Mouse (Mus musculus): Measurements from ENCODE around the gene Dennd1a. TPM values are rescaled to one million over a fixed set of nuclear protein-coding genes. Genes with fewer than 3 reads are reported as not detected.

Dennd1a gene
- total RNA-seq, 2 experiments from 2014 or later, result 74.5 to 76.5 TPM

DNA sequence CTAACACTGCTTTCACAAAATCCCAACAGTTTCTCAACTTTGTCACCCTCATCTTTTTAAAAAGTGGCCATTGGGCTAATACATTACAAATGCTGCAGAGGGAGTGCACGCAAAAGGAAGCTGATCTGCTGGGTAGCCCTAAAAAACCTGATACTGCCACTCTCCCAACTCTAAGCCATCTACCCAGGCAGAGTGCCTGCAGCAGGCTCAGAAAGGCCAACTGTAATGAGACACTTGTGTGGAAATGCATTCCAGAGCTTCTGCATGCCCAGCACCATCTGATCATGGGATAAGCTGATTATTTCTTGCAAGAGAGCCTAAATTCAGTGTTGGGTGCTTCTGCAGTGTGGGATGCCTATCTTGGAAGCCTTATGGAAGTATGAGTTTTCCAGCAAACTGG, 49.6 kb downstream of the Dennd1a start:
- no peak for DNase-seq (ENCODE audit: low spot score in 2 of 2)
- intact Hi-C loops (cut with DNase I), result no loop called here

DNA sequence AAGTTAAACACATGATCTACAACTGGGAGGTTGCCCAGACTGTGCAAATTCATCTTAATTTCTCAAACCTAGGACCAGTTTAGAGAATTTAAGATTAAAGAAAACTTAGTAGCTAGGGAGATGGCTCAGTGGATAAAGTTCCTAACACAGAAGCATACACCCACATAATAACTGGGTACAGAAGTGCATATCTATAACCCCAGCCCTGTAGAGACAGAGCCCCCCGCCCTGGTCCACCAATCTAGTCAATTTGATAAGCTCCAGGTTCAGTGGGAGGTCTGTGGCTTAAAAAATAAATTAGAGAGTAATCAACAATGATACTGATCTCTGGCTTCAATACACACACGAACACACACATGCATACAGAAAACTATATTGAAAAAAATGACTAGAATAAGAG, 51.6 kb downstream of the Dennd1a start:
- DNase-seq (ENCODE audit: low spot score in 2 of 2), result no peak
- intact Hi-C loops (cut with DNase I), result no loop called here

DNA sequence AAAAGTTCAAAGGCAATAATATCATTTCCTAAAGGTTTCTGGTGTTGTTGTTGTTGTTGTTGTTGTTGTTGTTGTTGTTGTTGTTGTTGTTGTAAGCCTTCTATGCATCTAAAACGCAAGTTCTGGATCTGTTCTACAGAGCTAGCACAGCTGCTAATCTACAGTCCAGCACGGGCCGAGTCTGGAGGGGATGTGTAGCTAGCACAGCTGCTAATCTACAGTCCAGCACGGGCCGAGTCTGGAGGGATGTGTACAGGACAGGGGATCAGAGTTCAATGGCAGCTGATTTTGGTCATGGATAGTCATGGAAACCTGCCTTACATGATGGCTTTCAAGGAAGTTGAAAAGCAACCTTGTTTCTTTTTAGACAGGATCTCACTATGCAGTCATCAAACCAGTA, 57.3 kb downstream of the Dennd1a start:
- intact Hi-C loops (cut with DNase I), result no loop called here
- no peak for DNase-seq (ENCODE audit: low spot score in 2 of 2)

DNA sequence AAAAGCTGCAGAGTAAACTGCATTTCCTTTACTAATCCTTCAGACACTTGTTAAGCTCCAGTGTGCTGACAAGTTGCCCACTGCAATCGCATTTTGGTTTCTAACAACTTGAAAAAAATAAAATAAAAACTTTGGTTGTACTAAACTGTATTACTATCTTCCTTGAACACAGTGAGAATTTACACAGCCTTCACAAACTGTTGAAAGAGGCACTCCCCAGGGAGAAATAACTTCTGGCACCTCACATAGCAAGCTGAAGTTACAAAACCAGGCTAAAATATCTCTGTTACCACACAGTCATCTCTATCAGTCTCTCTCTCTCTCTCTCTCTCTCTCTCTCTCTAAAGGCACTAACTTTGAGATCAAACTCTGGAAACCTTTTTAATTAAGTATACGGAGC, 63.4 kb downstream of the Dennd1a start:
- intact Hi-C loops (cut with DNase I), result no loop called here
- no peak for DNase-seq (ENCODE audit: low spot score in 2 of 2)

DNA sequence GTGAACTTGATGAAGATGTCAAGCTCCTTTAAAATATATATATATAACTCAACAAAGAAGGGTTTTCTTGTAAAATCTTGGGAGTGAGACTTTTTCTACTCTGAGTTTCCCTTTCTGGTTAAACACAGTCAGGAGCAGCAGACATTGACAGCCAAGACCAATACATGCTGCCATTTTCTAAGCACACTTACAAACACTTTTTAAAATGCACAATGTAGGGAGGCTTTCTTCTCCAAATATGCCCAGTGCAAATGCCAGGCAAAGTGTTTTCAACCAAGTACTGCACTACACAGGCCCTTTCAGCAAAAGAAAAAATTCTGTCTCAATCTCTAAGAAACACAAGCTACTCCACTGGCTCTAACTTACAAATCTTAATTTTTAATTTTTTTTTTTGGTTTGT, 65.7 kb downstream of the Dennd1a start:
- intact Hi-C loops (cut with DNase I), result no loop called here
- DNase-seq (ENCODE audit: low spot score in 2 of 2), result no peak

DNA sequence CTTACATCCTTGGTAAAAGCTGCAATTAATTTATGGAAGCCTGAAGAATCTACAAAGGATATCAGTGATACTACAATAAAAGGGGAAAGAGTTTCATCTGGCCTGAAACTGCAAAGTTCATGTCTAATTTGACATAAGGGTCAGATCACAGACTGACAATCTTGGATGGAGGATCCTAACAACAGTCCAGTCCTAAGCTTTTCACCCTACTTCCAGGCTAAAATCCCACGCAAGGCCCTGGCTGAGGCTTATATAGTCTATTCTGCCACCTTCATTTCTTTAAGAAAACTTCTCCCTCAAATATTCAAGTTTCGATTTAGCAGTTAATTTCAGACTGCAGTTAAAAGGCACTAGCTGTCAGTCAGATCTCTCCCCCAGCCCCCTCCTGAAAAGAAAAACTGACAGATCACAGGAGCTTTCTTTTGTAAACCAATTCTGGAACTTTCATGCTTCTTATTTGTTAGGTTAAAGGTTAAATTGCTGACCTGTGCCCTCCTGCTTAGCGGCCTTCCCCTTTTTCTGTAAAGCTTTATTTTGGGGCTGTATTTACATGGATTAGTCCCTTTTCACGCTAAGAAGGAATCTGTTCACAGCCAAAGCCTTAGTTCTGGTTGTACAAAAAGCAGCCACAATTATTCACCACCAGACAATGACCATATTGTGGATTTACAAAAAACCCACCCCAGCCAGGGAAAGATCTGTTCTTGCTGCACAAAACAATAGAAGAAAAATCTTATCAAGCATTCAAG, 66.3 kb downstream of the Dennd1a start:
- intact Hi-C loops (cut with DNase I), result no loop called here
- no peak for DNase-seq (ENCODE audit: low spot score in 2 of 2)

DNA sequence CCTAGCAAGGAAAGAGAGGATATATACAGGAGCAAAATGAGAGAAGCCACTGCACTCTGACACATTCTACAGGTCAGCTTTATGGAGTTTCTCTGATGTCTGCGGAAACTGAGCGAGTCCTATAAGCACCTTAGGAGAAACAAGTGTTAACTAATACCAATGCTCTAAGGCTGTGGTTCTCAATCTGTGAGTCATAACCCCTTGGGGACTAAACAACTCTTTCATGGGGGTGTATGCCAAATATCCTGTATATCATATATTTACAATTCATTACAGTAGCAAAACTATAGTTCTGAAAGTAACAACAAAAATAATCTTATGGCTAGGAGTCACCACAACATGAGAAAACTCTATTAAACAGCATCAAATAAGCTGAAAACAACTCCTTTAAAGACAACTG, 67.5 kb downstream of the Dennd1a start:
- intact Hi-C loops (cut with DNase I), result no loop called here
- DNase-seq (ENCODE audit: low spot score in 2 of 2), result no peak

DNA sequence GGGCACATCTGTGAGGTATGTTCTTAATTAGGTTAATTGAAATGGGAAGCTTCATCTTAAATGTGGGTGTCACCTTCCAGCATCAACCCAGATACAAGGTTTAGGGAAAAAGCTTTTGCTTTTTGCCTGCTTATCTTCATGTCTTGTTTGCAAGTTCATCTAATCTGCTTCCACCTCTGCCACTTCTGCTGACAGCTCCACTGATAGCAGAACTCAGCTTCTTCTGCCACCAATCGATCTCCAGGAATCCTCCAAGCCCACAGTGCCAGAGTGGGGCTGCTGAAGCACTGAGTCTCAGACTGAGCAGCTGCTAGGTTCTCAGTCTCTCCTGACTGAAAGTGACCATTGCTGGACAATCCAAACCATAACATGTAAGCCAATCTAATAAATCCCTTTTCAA, 74.1 kb downstream of the Dennd1a start:
- no peak for DNase-seq (ENCODE audit: low spot score in 2 of 2)
- intact Hi-C loops (cut with DNase I), result no loop called here

DNA sequence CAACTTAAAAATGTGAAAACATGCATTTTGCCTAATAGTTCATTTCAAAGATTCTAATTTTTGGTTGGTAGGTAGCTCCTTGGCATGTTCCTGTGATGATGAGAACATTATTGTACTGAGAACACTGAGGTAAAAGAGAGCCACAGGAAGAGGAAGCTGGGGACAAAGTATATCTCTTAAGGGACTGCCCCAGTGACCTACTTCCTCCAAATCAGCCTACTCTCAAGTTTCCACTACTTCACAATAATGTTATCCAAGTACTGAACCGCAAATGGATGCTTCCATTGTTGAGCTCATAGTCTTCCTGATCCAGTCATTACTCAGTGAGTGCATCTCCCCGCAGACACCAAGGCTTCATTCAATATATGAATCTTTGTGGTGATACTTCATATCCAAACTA, 75.8 kb downstream of the Dennd1a start:
- intact Hi-C loops (cut with DNase I), result no loop called here
- no peak for DNase-seq (ENCODE audit: low spot score in 2 of 2)

DNA sequence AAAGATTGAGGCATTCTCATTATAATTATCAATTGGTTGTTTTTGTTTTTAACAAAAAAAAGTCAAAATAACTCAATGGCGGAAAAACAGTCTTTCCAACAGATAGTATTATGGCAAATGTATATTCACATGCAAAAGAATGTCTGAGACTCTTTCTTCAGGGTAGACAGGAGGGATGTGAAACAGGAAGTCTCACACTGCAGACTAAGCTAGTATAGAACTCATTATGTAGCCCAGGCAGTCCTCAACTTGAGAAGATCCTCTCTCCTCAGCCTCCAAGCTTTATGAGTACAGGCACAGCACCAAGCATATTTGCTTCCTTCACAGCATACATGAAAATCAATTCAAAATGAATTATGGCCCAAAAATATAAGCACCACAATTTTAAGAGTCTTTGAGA, 79.4 kb downstream of the Dennd1a start:
- intact Hi-C loops (cut with DNase I), result no loop called here
- no peak for DNase-seq (ENCODE audit: low spot score in 2 of 2)

DNA sequence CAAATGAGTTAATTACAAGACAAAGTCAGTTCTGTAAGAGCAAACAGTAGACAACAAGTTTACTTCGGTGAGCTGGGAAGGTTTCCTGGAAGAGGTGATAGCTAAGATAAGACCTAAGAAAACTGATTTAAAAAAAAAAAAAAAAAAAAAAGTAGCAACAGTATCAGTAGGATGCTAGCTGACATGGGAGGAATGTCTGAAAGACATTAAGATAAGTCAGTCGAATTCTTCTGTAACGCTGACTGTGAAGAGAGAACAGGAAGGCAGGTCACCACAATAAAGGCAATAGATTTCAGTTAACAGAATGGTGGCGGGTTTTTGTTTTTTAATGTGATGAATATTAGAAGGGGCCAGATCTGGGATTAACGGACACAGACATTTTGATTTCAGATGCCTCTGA, 81.9 kb downstream of the Dennd1a start:
- no peak for DNase-seq (ENCODE audit: low spot score in 2 of 2)
- intact Hi-C loops (cut with DNase I), result no loop called here

DNA sequence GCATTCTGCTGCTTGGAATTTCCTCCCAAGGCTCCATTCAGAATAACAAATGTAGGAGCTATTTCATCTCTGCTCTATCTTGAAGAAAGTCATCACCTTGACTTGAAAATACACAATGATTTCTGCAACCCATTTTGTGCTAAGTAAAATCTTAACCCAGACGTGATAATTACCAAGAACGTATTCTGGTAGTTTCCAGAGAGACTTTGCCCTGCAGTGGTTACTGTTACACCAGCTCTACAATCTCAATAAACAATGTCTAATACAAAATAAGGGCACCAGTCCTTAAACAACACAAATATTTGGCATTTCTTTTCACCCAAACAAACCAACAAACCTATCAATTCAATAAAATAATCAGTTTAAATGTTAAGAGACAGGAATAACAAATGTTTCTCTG, 82.5 kb downstream of the Dennd1a start:
- DNase-seq (ENCODE audit: low spot score in 2 of 2), result no peak
- intact Hi-C loops (cut with DNase I), result no loop called here

DNA sequence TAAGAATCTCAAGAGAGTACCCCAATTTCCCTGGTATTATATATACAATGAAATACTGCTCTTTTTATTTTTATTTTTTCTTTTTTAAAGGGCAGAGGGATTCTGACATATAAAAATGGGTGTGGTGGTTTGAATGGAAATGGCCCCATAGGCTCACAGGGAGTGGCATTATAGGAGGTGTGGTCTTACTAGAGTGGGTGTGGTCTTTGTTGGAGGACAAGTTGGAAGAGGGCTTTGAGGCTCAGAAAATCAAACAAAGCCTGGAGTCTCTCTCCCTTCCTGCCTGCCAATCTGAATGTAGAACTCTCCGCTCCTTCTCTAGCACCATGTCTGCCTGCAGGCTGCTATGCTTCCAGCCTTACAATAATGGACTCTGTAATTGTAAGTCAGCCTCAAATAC, 89.1 kb downstream of the Dennd1a start:
- intact Hi-C loops (cut with DNase I), result no loop called here
- no peak for DNase-seq (ENCODE audit: low spot score in 2 of 2)

DNA sequence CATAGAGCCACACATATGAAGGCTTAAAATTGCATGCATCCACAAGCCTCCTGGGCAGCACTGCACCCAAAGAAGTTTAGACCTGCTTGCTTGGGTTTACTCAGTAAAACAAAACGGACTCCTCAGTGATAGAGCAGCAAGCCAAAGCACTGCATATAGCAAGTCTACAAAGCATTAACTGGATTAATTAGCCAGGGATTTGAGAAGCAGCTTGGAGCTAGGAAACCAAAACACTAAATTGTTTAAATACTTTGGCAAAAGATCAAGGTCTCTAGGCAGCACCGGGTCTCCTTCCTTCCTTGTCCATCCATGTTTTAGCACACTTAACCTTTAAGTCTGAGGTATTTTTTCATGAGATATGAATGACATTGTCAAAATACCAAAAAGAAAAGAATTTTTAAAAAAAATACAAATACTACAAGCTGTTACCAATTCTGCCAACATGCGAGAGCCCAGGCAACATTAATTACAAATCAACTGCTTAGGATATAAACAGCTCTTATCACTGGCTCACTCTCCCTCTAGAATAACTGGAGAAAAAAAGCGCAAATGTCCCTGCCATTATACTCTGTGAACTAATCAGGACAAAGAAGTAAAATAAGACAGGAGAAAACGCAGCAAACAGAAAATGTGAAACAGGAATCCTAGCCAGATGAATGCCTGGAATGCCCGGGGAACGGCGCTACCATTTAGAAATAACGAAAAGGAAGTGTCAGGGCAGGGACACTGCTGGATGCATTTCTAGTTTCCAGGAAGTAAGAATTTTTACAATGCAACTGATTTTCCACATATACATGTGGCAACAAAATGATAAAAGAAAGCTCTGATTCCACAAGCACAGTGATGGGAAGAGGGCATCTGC, 90.8 kb downstream of the Dennd1a start:
- no peak for DNase-seq (ENCODE audit: low spot score in 2 of 2)
- intact Hi-C loops (cut with DNase I), result no loop called here

DNA sequence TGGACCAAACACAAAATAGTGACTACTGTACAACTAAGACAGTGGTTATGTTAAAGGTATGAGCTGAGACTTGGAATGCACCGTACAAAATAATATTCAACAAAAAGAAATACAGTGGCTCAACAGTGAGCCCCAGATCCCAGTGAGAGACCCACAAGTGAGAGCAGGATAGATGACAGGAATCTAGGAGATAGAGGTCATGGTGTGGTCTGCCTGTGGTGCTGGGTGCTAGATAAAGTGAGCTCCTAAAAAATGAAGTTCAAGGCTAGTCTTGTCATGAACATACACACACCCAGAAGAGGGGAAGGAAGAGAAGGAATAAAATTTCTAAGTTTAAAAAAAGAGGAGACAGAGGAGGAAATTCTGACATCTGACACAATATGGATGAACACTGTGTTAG, 95.2 kb downstream of the Dennd1a start:
- DNase-seq (ENCODE audit: low spot score in 2 of 2), result no peak
- intact Hi-C loops (cut with DNase I), result no loop called here

DNA sequence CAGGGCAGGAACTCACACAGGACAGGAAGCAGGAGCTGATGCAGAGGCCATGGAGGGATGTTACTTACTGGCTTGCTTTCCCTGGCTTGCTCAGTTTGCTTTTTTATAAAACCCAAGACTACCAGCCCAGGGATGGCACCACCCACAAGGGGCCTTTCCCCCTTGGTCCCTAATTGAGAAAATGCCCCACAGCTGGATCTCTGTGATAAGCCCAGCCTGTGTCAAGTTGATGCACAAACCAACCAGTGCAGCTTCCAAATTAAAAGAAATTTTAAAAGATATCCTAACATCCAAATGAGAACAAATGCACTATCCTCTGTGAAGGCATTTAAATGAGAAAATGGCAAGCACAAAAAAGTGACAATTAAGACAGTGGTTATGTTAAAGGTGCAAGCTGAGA, 95.6 kb downstream of the Dennd1a start:
- no peak for DNase-seq (ENCODE audit: low spot score in 2 of 2)
- intact Hi-C loops (cut with DNase I), result no loop called here

DNA sequence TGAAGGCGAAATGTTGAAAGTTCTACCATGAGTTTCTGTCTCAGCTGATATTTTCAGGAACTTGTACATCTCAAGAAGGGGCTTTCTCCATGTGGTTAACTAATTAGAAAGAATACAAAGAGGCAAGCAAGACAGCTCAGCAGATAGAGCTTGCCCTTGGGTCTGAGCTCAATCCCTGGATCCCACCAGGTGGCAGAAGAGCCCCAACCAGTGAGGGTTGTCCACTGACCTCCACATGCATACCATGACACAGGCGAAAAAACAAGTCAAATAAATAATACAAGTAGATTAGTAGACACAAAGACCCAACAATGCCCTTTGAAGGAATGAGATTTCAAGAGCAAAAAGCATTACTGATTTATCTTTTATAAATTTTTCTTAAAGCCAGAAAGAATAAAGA, 100.8 kb downstream of the Dennd1a start:
- intact Hi-C loops (cut with DNase I), result no loop called here
- no peak for DNase-seq (ENCODE audit: low spot score in 2 of 2)

DNA sequence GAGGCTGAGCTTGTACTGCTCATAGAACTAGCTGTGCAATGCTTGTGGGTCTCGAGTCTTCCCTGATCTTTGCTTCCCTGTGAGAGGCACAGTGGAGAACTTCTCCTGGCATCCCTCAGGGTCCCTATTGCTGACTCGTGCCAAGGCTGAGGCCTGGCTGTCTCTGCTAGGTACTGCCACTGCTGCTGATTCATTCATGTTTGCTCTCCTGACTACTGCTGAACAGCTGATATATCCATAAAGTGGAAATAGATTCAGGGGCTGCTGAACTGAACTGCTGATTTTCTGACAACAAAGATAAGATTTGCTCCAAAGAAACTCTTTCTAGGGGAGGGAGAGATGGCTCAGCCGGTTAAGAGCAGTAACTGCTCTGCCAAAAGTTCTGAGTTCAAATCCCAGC, 102.2 kb downstream of the Dennd1a start:
- no peak for DNase-seq (ENCODE audit: low spot score in 2 of 2)
- intact Hi-C loops (cut with DNase I), result no loop called here

DNA sequence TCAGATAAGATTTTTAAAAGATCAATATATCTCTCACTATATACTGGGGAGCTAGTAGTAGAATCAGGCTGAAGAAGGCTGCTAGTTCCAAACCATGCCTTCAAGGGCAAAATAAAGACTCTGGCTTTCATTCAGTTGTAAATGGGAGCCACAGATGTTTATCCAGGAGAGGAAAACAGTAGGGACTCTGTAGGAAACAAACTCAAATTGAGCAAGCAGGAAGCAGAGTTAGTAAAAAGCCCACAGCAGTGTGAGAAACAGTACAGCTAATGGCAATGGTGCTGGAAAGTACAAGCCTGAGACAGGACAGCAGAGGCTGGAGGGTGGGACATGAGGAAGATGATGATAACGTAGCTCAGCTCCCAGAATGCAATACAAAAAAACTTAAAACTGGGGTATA, 103.3 kb downstream of the Dennd1a start:
- intact Hi-C loops (cut with DNase I), result no loop called here
- no peak for DNase-seq (ENCODE audit: low spot score in 2 of 2)

DNA sequence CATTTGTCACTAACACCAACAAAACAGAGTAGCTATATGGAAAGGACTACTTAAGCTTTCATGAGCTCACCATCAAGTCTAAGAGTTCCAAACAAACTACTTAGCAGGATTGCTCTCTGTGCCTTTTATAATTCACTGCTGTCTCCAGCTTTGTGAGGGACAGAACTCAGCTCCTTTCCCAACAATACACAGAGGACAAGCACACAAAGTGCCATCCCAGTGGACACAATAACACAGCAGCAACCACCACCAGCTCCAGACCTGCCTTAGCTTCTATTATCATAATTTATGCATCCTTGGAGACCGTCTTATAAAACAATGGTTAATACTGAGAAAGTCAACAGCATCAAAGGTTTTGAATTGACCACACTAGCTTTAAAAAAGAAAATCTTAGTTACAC, 104.9 kb downstream of the Dennd1a start:
- intact Hi-C loops (cut with DNase I), result no loop called here
- no peak for DNase-seq (ENCODE audit: low spot score in 2 of 2)

DNA sequence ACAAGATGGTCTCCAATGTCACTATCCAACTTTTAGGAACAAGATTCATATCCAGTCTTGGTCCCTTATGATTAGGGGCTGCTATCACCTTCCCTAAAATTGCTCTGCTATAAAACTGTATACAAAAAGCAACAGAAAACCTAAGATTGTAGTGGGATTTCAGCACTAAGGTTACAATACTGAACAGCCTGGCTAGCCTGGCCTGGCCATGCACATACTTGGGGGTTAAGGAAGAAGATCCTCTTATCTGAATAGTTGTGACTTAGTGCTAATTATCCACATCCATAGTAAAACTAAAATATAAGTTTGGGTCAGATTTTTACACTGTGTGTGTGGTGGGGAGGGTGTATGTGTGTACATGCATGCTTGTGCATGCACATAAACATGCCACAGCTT, 109.6 kb downstream of the Dennd1a start:
- no peak for DNase-seq (ENCODE audit: low spot score in 2 of 2)
- intact Hi-C loops (cut with DNase I), result no loop called here

Measured in left cerebral cortex, postnatal 36 days (tissue).